Mouse (Mus musculus): ENCODE results near the gene Fshr. TPM values are rescaled to one million over a fixed set of nuclear protein-coding genes. Genes with fewer than 3 reads are reported as not detected.
"Not testable (repeated sequence)": the region's sequence is repeated elsewhere in the genome, so short reads cannot be mapped to it uniquely, and the experiment has no call there.

Fshr gene
- polyA plus RNA-seq, 1 experiment from 2014 or later: not detected

GRCm38 (mm10) chr17:89100719-89101350 lies 99.6 kb downstream of the Fshr start:
- Histone ChIP-seq H3K9ac (ENCODE audit: low read depth, low read length) (no peak overlapping the region), H3K36me3 (ENCODE audit: control insufficient read depth, insufficient read depth, low read length) (no peaks in the 10 kb centered on the region), H3K9me3 (ENCODE audit: control insufficient read depth, low read length) (no peaks in the 10 kb centered on the region), H3K4me3 (ENCODE audit: low read length) (no peak overlapping the region), H3K27me3 (replicated peaks; ENCODE audit: control insufficient read depth, insufficient read depth, low read length) (no peaks in the 10 kb centered on the region), H3K4me1 (ENCODE audit: control insufficient read depth, insufficient read depth, low read length) (no peaks in the 10 kb centered on the region), H3K27ac (ENCODE audit: low read length) (no peak overlapping the region), H3K4me2 (ENCODE audit: low read depth, low read length) (no peak overlapping the region)
- WGBS: 75% methylated on average over 5 of the region's 5 CpGs
- ATAC-seq: no peak

- not testable (repeated sequence) for H3K27me3 ChIP-seq (replicated peaks; ENCODE audit: control insufficient read depth, insufficient read depth, low read length); H3K4me2 ChIP-seq (ENCODE audit: low read depth, low read length); H3K27ac ChIP-seq (ENCODE audit: low read length); H3K4me1 ChIP-seq (ENCODE audit: control insufficient read depth, insufficient read depth, low read length); H3K36me3 ChIP-seq (ENCODE audit: control insufficient read depth, insufficient read depth, low read length); H3K4me3 ChIP-seq (ENCODE audit: low read length); H3K9ac ChIP-seq (ENCODE audit: low read depth, low read length); ATAC-seq; H3K9me3 ChIP-seq (ENCODE audit: control insufficient read depth, low read length)
- WGBS: 83% methylated on average over 1 of the region's 1 CpGs
These were observed 100.7 kb downstream of the Fshr start for GRCm38 (mm10) chr17:89099733-89100132.

- Histone ChIP-seq H3K36me3 (ENCODE audit: control insufficient read depth, insufficient read depth, low read length) (no peaks in the 10 kb centered on the region), H3K4me2 (ENCODE audit: low read depth, low read length) (no peak overlapping the region), H3K27ac (ENCODE audit: low read length) (no peak overlapping the region), H3K9ac (ENCODE audit: low read depth, low read length) (no peak overlapping the region), H3K9me3 (ENCODE audit: control insufficient read depth, low read length) (no peaks in the 10 kb centered on the region), H3K4me3 (ENCODE audit: low read length) (no peak overlapping the region), H3K4me1 (ENCODE audit: control insufficient read depth, insufficient read depth, low read length) (no peaks in the 10 kb centered on the region), H3K27me3 (replicated peaks; ENCODE audit: control insufficient read depth, insufficient read depth, low read length) (no peaks in the 10 kb centered on the region)
- WGBS: 85% methylated on average over 5 of the region's 5 CpGs
- no peak for ATAC-seq
These were observed 110.6 kb downstream of the Fshr start for GRCm38 (mm10) chr17:89089692-89090475.

GRCm38 (mm10) chr17:89082897-89083296 lies 117.6 kb downstream of the Fshr start:
- Histone ChIP-seq H3K36me3 (ENCODE audit: control insufficient read depth, insufficient read depth, low read length) (no peaks in the 10 kb centered on the region), H3K9ac (ENCODE audit: low read depth, low read length) (no peak overlapping the region), H3K4me3 (ENCODE audit: low read length) (no peak overlapping the region), H3K4me1 (ENCODE audit: control insufficient read depth, insufficient read depth, low read length) (no peaks in the 10 kb centered on the region), H3K27ac (ENCODE audit: low read length) (no peak overlapping the region), H3K4me2 (ENCODE audit: low read depth, low read length) (no peak overlapping the region), H3K27me3 (replicated peaks; ENCODE audit: control insufficient read depth, insufficient read depth, low read length) (no peaks in the 10 kb centered on the region), H3K9me3 (ENCODE audit: control insufficient read depth, low read length) (no peaks in the 10 kb centered on the region)
- no peak for ATAC-seq
- 45% methylated on average over 2 of the region's 2 CpGs for WGBS

- H3K4me3 ChIP-seq (ENCODE audit: low read length): no peak overlapping the region
- H3K4me2 ChIP-seq (ENCODE audit: low read depth, low read length): no peak overlapping the region
- H3K36me3 ChIP-seq (ENCODE audit: control insufficient read depth, insufficient read depth, low read length): no peaks in the 10 kb centered on the region
- WGBS: 74% methylated on average over 5 of the region's 5 CpGs
- H3K27me3 ChIP-seq (replicated peaks; ENCODE audit: control insufficient read depth, insufficient read depth, low read length): no peaks in the 10 kb centered on the region
- H3K9me3 ChIP-seq (ENCODE audit: control insufficient read depth, low read length): no peaks in the 10 kb centered on the region
- no peak overlapping the region for H3K9ac ChIP-seq (ENCODE audit: low read depth, low read length)
- no peak for ATAC-seq
- no peak overlapping the region for H3K27ac ChIP-seq (ENCODE audit: low read length)
- no peaks in the 10 kb centered on the region for H3K4me1 ChIP-seq (ENCODE audit: control insufficient read depth, insufficient read depth, low read length)
These were observed 120.8 kb downstream of the Fshr start for GRCm38 (mm10) chr17:89079706-89080105.

- Histone ChIP-seq H3K4me2 (ENCODE audit: low read depth, low read length) (no peak overlapping the region), H3K27ac (ENCODE audit: low read length) (no peak overlapping the region), H3K4me1 (ENCODE audit: control insufficient read depth, insufficient read depth, low read length) (no peaks in the 10 kb centered on the region), H3K4me3 (ENCODE audit: low read length) (no peak overlapping the region), H3K9me3 (ENCODE audit: control insufficient read depth, low read length) (no peaks in the 10 kb centered on the region), H3K36me3 (ENCODE audit: control insufficient read depth, insufficient read depth, low read length) (no peaks in the 10 kb centered on the region), H3K9ac (ENCODE audit: low read depth, low read length) (no peak overlapping the region), H3K27me3 (replicated peaks; ENCODE audit: control insufficient read depth, insufficient read depth, low read length) (no peaks in the 10 kb centered on the region)
- WGBS: 64% methylated on average over 3 of the region's 3 CpGs
- ATAC-seq: no peak
These were observed 136.0 kb downstream of the Fshr start for GRCm38 (mm10) chr17:89064327-89065095.

- H3K27ac ChIP-seq (ENCODE audit: low read length): no peak overlapping the region
- ATAC-seq: no peak
- WGBS: 84% methylated on average over 8 of the region's 8 CpGs
These were observed 138.0 kb downstream of the Fshr start for GRCm38 (mm10) chr17:89062348-89062949.

GRCm38 (mm10) chr17:89051031-89051563 lies 149.4 kb downstream of the Fshr start:
- no peaks in the 10 kb centered on the region for H3K27me3 ChIP-seq (replicated peaks; ENCODE audit: control insufficient read depth, insufficient read depth, low read length)
- WGBS: 73% methylated on average over 3 of the region's 3 CpGs

More at GRCm38 (mm10) chr17:89062348-89062949, 138.0 kb downstream of the Fshr start:
- no peak overlapping the region for H3K9ac ChIP-seq (ENCODE audit: low read depth, low read length)
- H3K9me3 ChIP-seq (ENCODE audit: control insufficient read depth, low read length): no peaks in the 10 kb centered on the region
- H3K4me3 ChIP-seq (ENCODE audit: low read length): no peak overlapping the region
- no peaks in the 10 kb centered on the region for H3K27me3 ChIP-seq (replicated peaks; ENCODE audit: control insufficient read depth, insufficient read depth, low read length)
- H3K4me2 ChIP-seq (ENCODE audit: low read depth, low read length): no peak overlapping the region
- H3K36me3 ChIP-seq (ENCODE audit: control insufficient read depth, insufficient read depth, low read length): no peaks in the 10 kb centered on the region
- H3K4me1 ChIP-seq (ENCODE audit: control insufficient read depth, insufficient read depth, low read length): no peaks in the 10 kb centered on the region

GRCm38 (mm10) chr17:89049071-89049470 lies 151.4 kb downstream of the Fshr start:
- WGBS: 80% methylated on average over 2 of the region's 2 CpGs
- no peak overlapping the region for H3K27ac ChIP-seq (ENCODE audit: low read length)
- H3K9ac ChIP-seq (ENCODE audit: low read depth, low read length): no peak overlapping the region
- ATAC-seq: no peak
- H3K4me1 ChIP-seq (ENCODE audit: control insufficient read depth, insufficient read depth, low read length): no peaks in the 10 kb centered on the region
- H3K9me3 ChIP-seq (ENCODE audit: control insufficient read depth, low read length): no peaks in the 10 kb centered on the region
- no peak overlapping the region for H3K4me2 ChIP-seq (ENCODE audit: low read depth, low read length)
- H3K4me3 ChIP-seq (ENCODE audit: low read length): no peak overlapping the region
- H3K27me3 ChIP-seq (replicated peaks; ENCODE audit: control insufficient read depth, insufficient read depth, low read length): no peaks in the 10 kb centered on the region
- H3K36me3 ChIP-seq (ENCODE audit: control insufficient read depth, insufficient read depth, low read length): no peaks in the 10 kb centered on the region

More at GRCm38 (mm10) chr17:89051031-89051563, 149.4 kb downstream of the Fshr start:
- H3K4me2 ChIP-seq (ENCODE audit: low read depth, low read length): no peak overlapping the region
- H3K9ac ChIP-seq (ENCODE audit: low read depth, low read length): no peak overlapping the region
- H3K27ac ChIP-seq (ENCODE audit: low read length): no peak overlapping the region
- H3K9me3 ChIP-seq (ENCODE audit: control insufficient read depth, low read length): no peaks in the 10 kb centered on the region
- H3K4me3 ChIP-seq (ENCODE audit: low read length): no peak overlapping the region
- H3K4me1 ChIP-seq (ENCODE audit: control insufficient read depth, insufficient read depth, low read length): no peaks in the 10 kb centered on the region
- no peaks in the 10 kb centered on the region for H3K36me3 ChIP-seq (ENCODE audit: control insufficient read depth, insufficient read depth, low read length)
- no peak for ATAC-seq

All from intestine, embryonic 16.5 days (tissue).